Comparison of ENCODE assay signal across 16 mouse cellular contexts in genomic region chr9:58276346-58276745, GRCm38 (mm10). TPM values are rescaled to one million over a fixed set of nuclear protein-coding genes. Genes with fewer than 3 reads are reported as not detected.
DNase-seq lines count a peak whose midpoint lies in the region; ATAC-seq and TF ChIP-seq lines count a peak whose summit lies in the region.
"Had no signal": no experiment of that assay in that cellular context is flagged by ENCODE, and none has a peak within 500 bp of the region (broad histone marks: within the 10 kb centered on the region; RNA-seq: fewer than 3 reads in every experiment).

No protein-coding gene starts in this region.

- DNase-seq in kidney, adult 18-20 months: peak; percentile 50
- DNase-seq in kidney, postnatal 14 days: no peak
- no peak for DNase-seq in layer of hippocampus, postnatal 14 days (ENCODE audit: low spot score in 2 of 2)
- DNase-seq: cerebellum, adult 9-11 months; layer of hippocampus, adult 9-11 months; lung, embryonic 14.5 days; thymus, adult 18-20 months had no signal

- TF ChIP-seq EP300 in ES-Bruce4 (IDR thresholded peaks at IDR 0.05; ENCODE audit: insufficient read depth, low read depth, low read length): 0 out of 2 replicates have a peak, but pooled peaks have one; percentile 45

- H3K27ac ChIP-seq in ES-Bruce4 (ENCODE audit: insufficient read depth, low read length): peak overlapping the region; percentile 97
- H3K27ac ChIP-seq in brown adipose tissue, adult 24 weeks (replicated peaks; ENCODE audit: low read depth, low read length): peak overlapping the region; percentile 71
- peak overlapping the region; percentile 97 for H3K27ac ChIP-seq in macrophage

- TF ChIP-seq CTCF in ES-Bruce4 (IDR thresholded peaks at IDR 0.05; ENCODE audit: low read depth, low read length): no peak

- H3K4me3 ChIP-seq in ES-Bruce4 (ENCODE audit: low read depth, low read length) (peak overlapping the region; percentile 58), macrophage (ENCODE audit: inconsistent target) (no peak overlapping the region)
- no peak overlapping the region for H3K4me3 ChIP-seq in brown adipose tissue, adult 24 weeks (ENCODE audit: insufficient read depth, low read depth, low read length)
- H3K4me3 ChIP-seq: forebrain, embryonic 10.5 days; neural tube, embryonic 13.5 days had no signal

- 60% methylated on average over 5 of the region's 5 CpGs for WGBS in macrophage (ENCODE audit: missing documents)

- H3K4me1 ChIP-seq in ES-Bruce4 (ENCODE audit: control insufficient read depth, insufficient read depth, low read length): peaks cover 2% of the 10 kb centered on the region
- peaks cover 19% of the 10 kb centered on the region for H3K4me1 ChIP-seq in brown adipose tissue, adult 24 weeks (ENCODE audit: control insufficient read depth, insufficient read depth, insufficient read length, low read length)

- H3K27me3 ChIP-seq in ES-Bruce4 (ENCODE audit: control insufficient read depth, insufficient read depth, low read length, poor library complexity, severe bottlenecking): no peaks in the 10 kb centered on the region
- H3K27me3 ChIP-seq: neural tube, embryonic 13.5 days had no signal

- ATAC-seq in activated CD4-positive, CD25-positive, alpha-beta regulatory T cell, adult 4 months: no peak
- ATAC-seq: midbrain, embryonic 16.5 days had no signal

- H3K79me2 ChIP-seq in macrophage (ENCODE audit: inconsistent target): no peaks in the 10 kb centered on the region

- H3K36me3 ChIP-seq in ES-Bruce4 (ENCODE audit: control insufficient read depth, insufficient read depth, low read length, poor library complexity, severe bottlenecking): no peaks in the 10 kb centered on the region
- H3K36me3 ChIP-seq in macrophage (ENCODE audit: inconsistent target): no peaks in the 10 kb centered on the region
- H3K36me3 ChIP-seq: forebrain, embryonic 10.5 days; neural tube, embryonic 13.5 days had no signal

- peak overlapping the region; percentile 68 for H3K9ac ChIP-seq in ES-Bruce4 (ENCODE audit: low read depth, poor library complexity, severe bottlenecking)
- H3K9ac ChIP-seq: neural tube, embryonic 13.5 days had no signal

- TF ChIP-seq POLR2A in ES-Bruce4 (IDR thresholded peaks at IDR 0.05; ENCODE audit: insufficient read depth, low read length): no peak

- no peaks in the 10 kb centered on the region for H3K9me3 ChIP-seq in ES-Bruce4 (replicated peaks; ENCODE audit: control insufficient read depth, insufficient read depth, low read length, poor library complexity, severe bottlenecking)
- H3K9me3 ChIP-seq: forebrain, embryonic 10.5 days; neural tube, embryonic 13.5 days had no signal

RNA-seq across cellular contexts. Expression of gene Stoml1, which starts 23.4 kb away (rescaled TPM):
- polyA plus RNA-seq in ES-Bruce4 (2011; ENCODE audit: insufficient read depth, insufficient read length, low read depth, missing spikeins) (24.6 and 26.5 TPM in 2 replicates), macrophage (2018) (18.3 to 33.2 TPM (median 18.3 TPM) in 3 replicates)
- 7.9 and 8.1 TPM in 2 replicates for polyA plus RNA-seq in brown adipose tissue, adult 24 weeks (2012; ENCODE audit: insufficient read depth, insufficient read length, missing spikeins)
- 100 to 1,000 TPM in 13 of 26 experiments, 10 to 100 TPM in 13; 27.1 to 163 (median 99.6) TPM for total RNA-seq in macrophage (2018; cell fraction: chromatin; rRNA removed)
- 10 to 100 TPM; 10.7 to 62.8 (median 27.9) TPM for total RNA-seq in macrophage (2018; cell fraction: cytosol; rRNA removed)
- 100 to 1,000 TPM in 7 of 26 experiments, 10 to 100 TPM in 19; 29.0 to 154 (median 81.6) TPM for total RNA-seq in macrophage (2018; cell fraction: nucleus; rRNA removed)
- total RNA-seq in layer of hippocampus, postnatal 14 days (2021): 10 to 100 TPM; 78.5 to 79.8 TPM
- 10 to 100 TPM; 21.1 to 23.9 TPM for polyA plus RNA-seq in activated CD4-positive, CD25-positive, alpha-beta regulatory T cell, adult 4 months (2017; shearing (Covaris generic))

RNA-seq across cellular contexts. Expression of gene Pml, which starts 26.8 kb away (rescaled TPM):
- polyA plus RNA-seq in ES-Bruce4 (2011; ENCODE audit: insufficient read depth, insufficient read length, low read depth, missing spikeins): 198 and 200 TPM in 2 replicates
- 6.6 and 9.4 TPM in 2 replicates for polyA plus RNA-seq in brown adipose tissue, adult 24 weeks (2012; ENCODE audit: insufficient read depth, insufficient read length, missing spikeins)
- total RNA-seq in macrophage (2018; cell fraction: chromatin; rRNA removed): 100 to 1,000 TPM in 20 of 26 experiments, 10 to 100 TPM in 6; 41.8 to 438 (median 201) TPM
- 100 to 1,000 TPM in 8 of 26 experiments, 10 to 100 TPM in 18; 24.3 to 136 (median 65.2) TPM for total RNA-seq in macrophage (2018; cell fraction: cytosol; rRNA removed)
- total RNA-seq in macrophage (2018; cell fraction: nucleus; rRNA removed): 100 to 1,000 TPM in 21 of 26 experiments, 10 to 100 TPM in 5; 55.4 to 358 (median 161) TPM
- 34.6 to 63.1 TPM (median 37.1 TPM) in 3 replicates for polyA plus RNA-seq in macrophage (2018)
- 1 to 10 TPM; 8.5 to 9.8 TPM for total RNA-seq in layer of hippocampus, postnatal 14 days (2021)
- polyA plus RNA-seq in activated CD4-positive, CD25-positive, alpha-beta regulatory T cell, adult 4 months (2017; shearing (Covaris generic)): 10 to 100 TPM; 33.7 to 49.3 TPM

RNA-seq across cellular contexts. Expression of gene Loxl1, which starts 36.6 kb away (rescaled TPM):
- polyA plus RNA-seq in ES-Bruce4 (2011; ENCODE audit: insufficient read depth, insufficient read length, low read depth, missing spikeins): 3.4 and 3.6 TPM in 2 replicates
- 8.1 and 13.8 TPM in 2 replicates for polyA plus RNA-seq in brown adipose tissue, adult 24 weeks (2012; ENCODE audit: insufficient read depth, insufficient read length, missing spikeins)
- 10 to 100 TPM in 1 of 26 experiments, under 1 TPM in 5, not detected in 20; 0.21 to 23.8 (median 0.28) TPM for total RNA-seq in macrophage (2018; cell fraction: chromatin; rRNA removed)
- under 1 TPM in 2 of 26 experiments, not detected in 24; 0.03 to 0.05 TPM for total RNA-seq in macrophage (2018; cell fraction: cytosol; rRNA removed)
- total RNA-seq in macrophage (2018; cell fraction: nucleus; rRNA removed): 1 to 10 TPM in 1 of 26 experiments, not detected in 25; 3.7 TPM
- not detected in 3 replicates for polyA plus RNA-seq in macrophage (2018)
- 1 to 10 TPM; 3.6 to 6.2 TPM for total RNA-seq in layer of hippocampus, postnatal 14 days (2021)
- polyA plus RNA-seq in activated CD4-positive, CD25-positive, alpha-beta regulatory T cell, adult 4 months (2017; shearing (Covaris generic)): not detected
- total RNA-seq: hematopoietic stem cell, adult 5-6 weeks had no signal
- polyA plus RNA-seq: inflammation-experienced regulatory T-cells, adult 6 months had no signal
